Mouse (Mus musculus): Measurements from ENCODE around the gene Phyhd1.

GRCm38 (mm10) chr2:30299525-30299924 lies 33.5 kb downstream of the Phyhd1 start:
- no peak for TF ChIP-seq CTCF (IDR thresholded peaks at IDR 0.05; ENCODE audit: low read depth, low read length)
- no peak for TF ChIP-seq EP300 (IDR thresholded peaks at IDR 0.05; ENCODE audit: insufficient read depth, low read depth, low read length)
- no peak for TF ChIP-seq POLR2A (IDR thresholded peaks at IDR 0.05; ENCODE audit: insufficient read depth, low read length)

All from ES-Bruce4 (cell line).